Mouse (Mus musculus): ENCODE measurements at regions not wholly inside any gene's neighbourhood (a gene's known extent, or its start where the extent isn't known, plus 50 kb on each side); places are given as distances from the start of the nearest gene placed in this dataset.

- Histone ChIP-seq H3K27ac (no peak overlapping the region), H3K4me3 (no peak overlapping the region), H3K9ac (no peak overlapping the region), H3K4me1 (peaks cover 10% of the 10 kb centered on the region), H3K36me3 (ENCODE audit: poor library complexity, severe bottlenecking) (no peaks in the 10 kb centered on the region), H3K27me3 (no peaks in the 10 kb centered on the region), H3K4me2 (no peak overlapping the region), H3K9me3 (replicated peaks) (no peaks in the 10 kb centered on the region)
- WGBS, result 88% methylated on average over 4 of the region's 4 CpGs
- ATAC-seq, result no peak
Observed at GRCm38 (mm10) chr10:43747541-43747940, 154.0 kb downstream of the Qrsl1 start.

GRCm38 (mm10) chr10:43748300-43748699, 153.2 kb downstream of the Qrsl1 start:
- Histone ChIP-seq H3K4me2 (no peak overlapping the region), H3K27ac (no peak overlapping the region), H3K9ac (no peak overlapping the region), H3K4me1 (peaks cover 6% of the 10 kb centered on the region; the same call in 1 of the 2 replicates), H3K27me3 (no peaks in the 10 kb centered on the region), H3K36me3 (ENCODE audit: poor library complexity, severe bottlenecking) (no peaks in the 10 kb centered on the region), H3K4me3 (no peak overlapping the region), H3K9me3 (replicated peaks) (no peaks in the 10 kb centered on the region)
- WGBS, result 84% methylated on average over 3 of the region's 3 CpGs
- no peak for ATAC-seq

- 93% methylated on average over 4 of the region's 4 CpGs for WGBS
- Histone ChIP-seq H3K9me3 (replicated peaks) (no peaks in the 10 kb centered on the region), H3K9ac (no peak overlapping the region), H3K27me3 (no peaks in the 10 kb centered on the region), H3K27ac (no peak overlapping the region), H3K4me3 (no peak overlapping the region), H3K4me2 (no peak overlapping the region), H3K4me1 (peaks cover 6% of the 10 kb centered on the region; the same call in 1 of the 2 replicates), H3K36me3 (ENCODE audit: poor library complexity, severe bottlenecking) (no peaks in the 10 kb centered on the region)
- ATAC-seq, result no peak
Observed at GRCm38 (mm10) chr10:43749496-43750110, 151.9 kb downstream of the Qrsl1 start.

GRCm38 (mm10) chr10:43750401-43750800, 151.1 kb downstream of the Qrsl1 start:
- H3K27ac ChIP-seq, result no peak overlapping the region
- no peaks in the 10 kb centered on the region for H3K9me3 ChIP-seq (replicated peaks)
- peaks cover 6% of the 10 kb centered on the region; the same call in 1 of the 2 replicates for H3K4me1 ChIP-seq
- ATAC-seq, result no peak
- WGBS, result 95% methylated on average over 6 of the region's 6 CpGs
- H3K9ac ChIP-seq, result no peak overlapping the region
- H3K36me3 ChIP-seq (ENCODE audit: poor library complexity, severe bottlenecking), result no peaks in the 10 kb centered on the region
- H3K4me2 ChIP-seq, result no peak overlapping the region
- no peaks in the 10 kb centered on the region for H3K27me3 ChIP-seq
- no peak overlapping the region for H3K4me3 ChIP-seq

- no peak overlapping the region for H3K9ac ChIP-seq
- no peaks in the 10 kb centered on the region for H3K36me3 ChIP-seq (ENCODE audit: poor library complexity, severe bottlenecking)
- H3K4me2 ChIP-seq, result no peak overlapping the region
- H3K9me3 ChIP-seq (replicated peaks), result no peaks in the 10 kb centered on the region
- 88% methylated on average over 10 of the region's 10 CpGs for whole genome bisulfite sequencing
- peaks cover 6% of the 10 kb centered on the region; the same call in 1 of the 2 replicates for H3K4me1 ChIP-seq
- H3K27me3 ChIP-seq, result no peaks in the 10 kb centered on the region
- H3K4me3 ChIP-seq, result no peak overlapping the region
- no peak for ATAC-seq
- H3K27ac ChIP-seq, result no peak overlapping the region
Observed at GRCm38 (mm10) chr10:43750854-43751253, 150.7 kb downstream of the Qrsl1 start.

GRCm38 (mm10) chr10:43751881-43752675, 149.5 kb downstream of the Qrsl1 start:
- Histone ChIP-seq H3K9me3 (replicated peaks) (no peaks in the 10 kb centered on the region), H3K27ac (no peak overlapping the region), H3K27me3 (no peaks in the 10 kb centered on the region), H3K4me3 (no peak overlapping the region), H3K4me2 (no peak overlapping the region), H3K9ac (no peak overlapping the region), H3K4me1 (peaks cover 6% of the 10 kb centered on the region; the same call in 1 of the 2 replicates), H3K36me3 (ENCODE audit: poor library complexity, severe bottlenecking) (no peaks in the 10 kb centered on the region)
- 71% methylated on average over 5 of the region's 5 CpGs for WGBS
- ATAC-seq, result no peak

GRCm38 (mm10) chr10:43756881-43757565, 144.5 kb downstream of the Qrsl1 start:
- 75% methylated on average over 6 of the region's 6 CpGs for WGBS
- ATAC-seq, result no peak
- H3K36me3 ChIP-seq (ENCODE audit: poor library complexity, severe bottlenecking), result no peaks in the 10 kb centered on the region

GRCm38 (mm10) chr10:43758124-43759025, 143.2 kb downstream of the Qrsl1 start:
- ATAC-seq, result no peak
- Histone ChIP-seq H3K27ac (no peak overlapping the region), H3K4me1 (no peaks in the 10 kb centered on the region), H3K27me3 (no peaks in the 10 kb centered on the region), H3K36me3 (ENCODE audit: poor library complexity, severe bottlenecking) (no peaks in the 10 kb centered on the region), H3K4me3 (no peak overlapping the region), H3K9ac (no peak overlapping the region), H3K4me2 (no peak overlapping the region), H3K9me3 (replicated peaks) (no peaks in the 10 kb centered on the region)
- 83% methylated on average over 8 of the region's 10 CpGs for WGBS

More at GRCm38 (mm10) chr10:43756881-43757565, 144.5 kb downstream of the Qrsl1 start:
- H3K9me3 ChIP-seq (replicated peaks), result no peaks in the 10 kb centered on the region
- H3K9ac ChIP-seq, result no peak overlapping the region
- H3K4me3 ChIP-seq, result no peak overlapping the region
- no peak overlapping the region for H3K27ac ChIP-seq
- peaks cover 2% of the 10 kb centered on the region; the same call in 1 of the 2 replicates for H3K4me1 ChIP-seq
- H3K27me3 ChIP-seq, result no peaks in the 10 kb centered on the region
- no peak overlapping the region for H3K4me2 ChIP-seq

- no peaks in the 10 kb centered on the region for H3K4me1 ChIP-seq
Observed at GRCm38 (mm10) chr10:43759186-43759905, 142.2 kb downstream of the Qrsl1 start.

GRCm38 (mm10) chr10:43759906-43760281, 141.7 kb downstream of the Qrsl1 start:
- no peak overlapping the region for H3K4me3 ChIP-seq
- WGBS, result 87% methylated on average over 5 of the region's 5 CpGs
- H3K9ac ChIP-seq, result no peak overlapping the region
- no peaks in the 10 kb centered on the region for H3K4me1 ChIP-seq
- no peak overlapping the region for H3K4me2 ChIP-seq
- ATAC-seq, result no peak
- no peak overlapping the region for H3K27ac ChIP-seq
- no peaks in the 10 kb centered on the region for H3K36me3 ChIP-seq (ENCODE audit: poor library complexity, severe bottlenecking)
- no peaks in the 10 kb centered on the region for H3K9me3 ChIP-seq (replicated peaks)
- H3K27me3 ChIP-seq, result no peaks in the 10 kb centered on the region

More at GRCm38 (mm10) chr10:43759186-43759905, 142.2 kb downstream of the Qrsl1 start:
- Histone ChIP-seq H3K9ac (no peak overlapping the region), H3K9me3 (replicated peaks) (no peaks in the 10 kb centered on the region), H3K4me2 (no peak overlapping the region), H3K27ac (no peak overlapping the region), H3K36me3 (ENCODE audit: poor library complexity, severe bottlenecking) (no peaks in the 10 kb centered on the region), H3K4me3 (no peak overlapping the region), H3K27me3 (no peaks in the 10 kb centered on the region)
- ATAC-seq, result no peak
- WGBS, result 87% methylated on average over 14 of the region's 14 CpGs

- Histone ChIP-seq H3K4me3 (no peak overlapping the region), H3K27me3 (no peaks in the 10 kb centered on the region), H3K9ac (no peak overlapping the region), H3K4me1 (no peaks in the 10 kb centered on the region), H3K36me3 (ENCODE audit: poor library complexity, severe bottlenecking) (no peaks in the 10 kb centered on the region), H3K27ac (no peak overlapping the region), H3K4me2 (no peak overlapping the region), H3K9me3 (replicated peaks) (no peaks in the 10 kb centered on the region)
- WGBS, result 90% methylated on average over 6 of the region's 6 CpGs
- ATAC-seq, result no peak
Observed at GRCm38 (mm10) chr10:43761979-43762570, 139.5 kb downstream of the Qrsl1 start.
